Mouse (Mus musculus) embryonic facial prominence, embryonic 12.5 days (tissue): ENCODE results near the gene Cntd1. TPM values are rescaled to one million over a fixed set of nuclear protein-coding genes. Genes with fewer than 3 reads are reported as not detected.

Experiments used
- polyA plus RNA-seq: library from polyadenylated mRNA; unstranded; fragments of >200 nt; fragmentation: Nextera tagmentation; extraction: Ambion mirVana; gene quantifications from 2 replicates; pipeline ENCODE4 v1.2.1, GENCODE M21; 2016

Gene Cntd1
- polyA plus RNA-seq, 1 experiment from 2014 or later: 2.0 TPM

Other genes starting within 250 kb of the Cntd1 start
- 9.4 and 9.5 TPM in 2 replicates for gene Naglu, start 209.0 kb upstream of the Cntd1 start, polyA plus RNA-seq
- 0.15 TPM in 1 of 2 replicates, not detected in the other for gene Hsd17b1, start 200.6 kb upstream of the Cntd1 start, polyA plus RNA-seq
- 43.4 and 45.6 TPM in 2 replicates for gene Coasy, start 196.4 kb upstream of the Cntd1 start, polyA plus RNA-seq
- gene Mlx, start 191.7 kb upstream of the Cntd1 start, polyA plus RNA-seq: 37.8 and 42.8 TPM in 2 replicates
- 45.7 and 46.0 TPM in 2 replicates for gene Psmc3ip, start 183.6 kb upstream of the Cntd1 start, polyA plus RNA-seq
- gene Retreg3, start 159.1 kb upstream of the Cntd1 start, polyA plus RNA-seq: 17.0 and 18.6 TPM in 2 replicates
- gene Tubg1, start 159.1 kb upstream of the Cntd1 start, polyA plus RNA-seq: 81.7 and 83.6 TPM in 2 replicates
- gene Tubg2, start 123.1 kb upstream of the Cntd1 start, polyA plus RNA-seq: 9.4 and 10.8 TPM in 2 replicates
- gene Cntnap1, start 108.5 kb upstream of the Cntd1 start, polyA plus RNA-seq: 0.50 and 0.60 TPM in 2 replicates
- gene Plekhh3, start 107.7 kb upstream of the Cntd1 start, polyA plus RNA-seq: 10.3 and 11.9 TPM in 2 replicates
- gene Ccr10, start 103.6 kb upstream of the Cntd1 start, polyA plus RNA-seq: 0.13 and 0.24 TPM in 2 replicates
- 15.6 and 17.3 TPM in 2 replicates for gene Ezh1, start 52.5 kb upstream of the Cntd1 start, polyA plus RNA-seq
- gene Ramp2, start 33.0 kb upstream of the Cntd1 start, polyA plus RNA-seq: 80.2 and 86.9 TPM in 2 replicates
- 93.6 and 99.3 TPM in 2 replicates for gene Vps25, start 25.3 kb upstream of the Cntd1 start, polyA plus RNA-seq
- gene Wnk4, start 18.4 kb upstream of the Cntd1 start, polyA plus RNA-seq: 7.7 and 8.0 TPM in 2 replicates
- gene Coa3, start 102 bp downstream of the Cntd1 start, polyA plus RNA-seq: 201 and 209 TPM in 2 replicates
- 131 and 137 TPM in 2 replicates for gene Becn1, start 23.3 kb downstream of the Cntd1 start, polyA plus RNA-seq
- 163 and 172 TPM in 2 replicates for gene Psme3, start 37.2 kb downstream of the Cntd1 start, polyA plus RNA-seq
- 1.8 and 2.4 TPM in 2 replicates for gene Aoc2, start 46.1 kb downstream of the Cntd1 start, polyA plus RNA-seq
- gene Aoc3, start 51.6 kb downstream of the Cntd1 start, polyA plus RNA-seq: 0.04 TPM in 1 of 2 replicates, not detected in the other
- not detected in 2 replicates for gene G6pc, start 88.5 kb downstream of the Cntd1 start, polyA plus RNA-seq
- gene Aarsd1, start 138.6 kb downstream of the Cntd1 start, polyA plus RNA-seq: 86.3 and 86.5 TPM in 2 replicates
- 9.6 and 9.9 TPM in 2 replicates for gene Gm27029, start 145.8 kb downstream of the Cntd1 start, polyA plus RNA-seq
- 22.5 and 23.0 TPM in 2 replicates for gene Rundc1, start 146.1 kb downstream of the Cntd1 start, polyA plus RNA-seq
- gene Ptges3l, start 146.3 kb downstream of the Cntd1 start, polyA plus RNA-seq: 7.4 and 9.1 TPM in 2 replicates
- gene Rpl27, start 163.3 kb downstream of the Cntd1 start, polyA plus RNA-seq: 361 and 382 TPM in 2 replicates
- 5.9 and 6.1 TPM in 2 replicates for gene Ifi35, start 169.4 kb downstream of the Cntd1 start, polyA plus RNA-seq
- gene Rnd2, start 186.0 kb downstream of the Cntd1 start, polyA plus RNA-seq: 15.2 and 17.2 TPM in 2 replicates
- gene Vat1, start 187.2 kb downstream of the Cntd1 start, polyA plus RNA-seq: 32.2 and 35.4 TPM in 2 replicates